Mouse (Mus musculus) kidney, postnatal 0 days (tissue): ENCODE measurements around the gene Atp1a1. TPM values are rescaled to one million over a fixed set of nuclear protein-coding genes. Genes with fewer than 3 reads are reported as not detected.

Experiments
- ATAC-seq: fragments of 200-750 bp; cut with Nextera tagmentation; replicated peaks from 2 replicates; pipeline ENCODE4 v1.8.0; 2017; ENCODE audit warnings: low read depth, moderate number of reproducible peaks, moderate TSS enrichment, moderate library complexity; ENCODE audit not compliant: low FRiP score
- DNase-seq: peaks from one replicate; pipeline ENCODE4 v3.0.0-alpha.2; 2016; ENCODE audit warnings: low spot score
- H3K27ac ChIP-seq: fragments of 300-500 bp; sonication (generic); 2 replicates; pipeline ENCODE4 v1.5.1; 2014; ENCODE audit warnings: mild to moderate bottlenecking
- H3K27me3 ChIP-seq: fragments of 300-500 bp; sonication (generic); 2 replicates; pipeline ENCODE4 v1.6.1; 2014; ENCODE audit warnings: low read length, mixed read lengths; ENCODE audit not compliant: insufficient read depth
- H3K36me3 ChIP-seq: fragments of 300-500 bp; sonication (generic); 2 replicates; pipeline ENCODE4 v1.6.1; 2014; ENCODE audit warnings: low read length, mixed read lengths; ENCODE audit not compliant: insufficient read depth
- H3K4me1 ChIP-seq: fragments of 300-500 bp; sonication (generic); replicated peaks from 2 replicates; pipeline ENCODE4 v1.6.1; 2014; ENCODE audit warnings: antibody characterized with exemption, low read length, mixed read lengths; ENCODE audit not compliant: insufficient read depth
- H3K4me2 ChIP-seq: fragments of 300-500 bp; sonication (generic); 2 replicates; pipeline ENCODE4 v1.6.1; 2014; ENCODE audit warnings: mild to moderate bottlenecking, low read length, moderate library complexity, mixed read lengths
- H3K4me3 ChIP-seq: fragments of 300-500 bp; sonication (generic); replicated peaks from 2 replicates; pipeline ENCODE4 v1.5.1; 2014; ENCODE audit warnings: low read depth, low read length
- H3K9ac ChIP-seq: fragments of 300-500 bp; sonication (generic); 2 replicates; pipeline ENCODE4 v1.6.1; 2014; ENCODE audit warnings: low read depth, low read length
- H3K9me3 ChIP-seq: fragments of 300-500 bp; sonication (generic); replicated peaks from 2 replicates; pipeline ENCODE4 v1.6.1; 2016; ENCODE audit warnings: low read length, inconsistent platforms, mixed read lengths
- CTCF ChIP-seq: IDR thresholded peaks from 2 replicates; pipeline ENCODE4 v1.5.1; 2016; ENCODE audit warnings: antibody characterized with exemption, low read depth, mild to moderate bottlenecking, moderate library complexity
- WGBS: fragments of 180-500 bp; shearing (Covaris S2); extraction: QIAGEN DNeasy Blood & Tissue Kit; methylation state at CpG from one replicate; pipeline ENCODE4 v1.1.7; 2014; 5-methylcytosine and 5-hydroxymethylcytosine counted together
- polyA plus RNA-seq: library from polyadenylated mRNA; unstranded; fragments of >200 nt; fragmentation: Nextera tagmentation; extraction: Ambion mirVana; gene quantifications from 2 replicates; pipeline ENCODE4 v1.2.1, GENCODE M21; 2015

The Atp1a1 gene
- polyA plus RNA-seq, 1 experiment from 2014 or later = 809 TPM

DNA sequence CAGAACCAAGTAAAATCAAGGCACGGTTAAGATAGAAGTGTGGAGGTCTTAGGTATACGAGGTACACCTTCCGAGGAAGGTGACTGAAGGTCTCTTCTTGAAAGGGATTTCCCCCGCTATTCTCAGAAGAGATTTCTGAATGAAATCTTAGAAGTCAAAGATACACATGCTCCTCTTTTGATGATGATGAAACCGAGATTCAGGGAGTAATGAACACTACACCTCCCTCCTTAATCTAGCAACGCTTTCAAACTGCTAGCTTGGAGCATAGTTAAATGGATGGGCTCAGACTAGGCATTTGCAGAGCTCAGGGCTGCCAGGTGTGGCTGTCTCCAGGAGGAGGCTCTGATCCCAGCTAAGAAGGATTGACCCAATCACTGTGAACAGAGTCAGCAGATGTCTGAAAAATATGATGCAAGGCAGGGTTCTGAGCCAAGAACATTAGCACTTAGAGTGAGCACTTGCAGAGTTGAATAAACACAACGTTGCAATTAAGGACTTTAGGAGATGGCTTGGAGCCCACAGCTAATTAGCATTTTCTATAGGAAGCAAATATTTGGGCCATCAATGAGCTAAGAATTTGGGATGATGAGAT is 2.5 kb upstream of the Atp1a1 start:
- ATAC-seq (no peak), DNase-seq (no peak)
- Histone ChIP-seq H3K4me3 (no peak overlapping the region), H3K27me3 (no peaks in the 10 kb centered on the region), H3K4me2 (no peak overlapping the region), H3K36me3 (no peaks in the 10 kb centered on the region), H3K9ac (no peak overlapping the region), H3K9me3 (no peaks in the 10 kb centered on the region), H3K27ac (no peak overlapping the region), H3K4me1 (peaks cover under 1% of the 10 kb centered on the region; the same call in 1 of the 2 replicates)
- WGBS = 73% methylated on average over 7 of the region's 7 CpGs
- TF ChIP-seq CTCF = no peak; the same call in 1 of the 2 replicates

DNA sequence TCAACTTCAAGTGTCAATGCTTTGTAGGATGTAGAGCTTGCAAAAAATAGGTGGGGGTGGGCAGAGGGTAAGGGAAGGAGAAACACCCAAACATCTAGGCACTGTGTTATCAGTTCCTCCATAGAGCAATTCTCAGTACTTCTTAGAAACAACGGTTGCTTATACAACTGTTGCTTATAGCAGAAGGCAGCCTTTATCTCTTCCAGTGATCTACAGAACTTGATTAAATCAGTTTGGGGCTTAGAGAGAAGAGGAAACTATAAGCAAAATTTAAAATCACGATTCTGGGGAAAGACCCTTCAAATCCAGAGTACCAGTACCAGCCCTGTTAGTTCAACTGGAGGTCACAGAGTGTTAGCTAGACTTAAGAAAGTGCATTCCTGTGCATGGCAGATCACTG is 1.2 kb upstream of the Atp1a1 start:
- Histone ChIP-seq H3K4me2 (peak overlapping the region; percentile 70; the same call in 1 of the 2 replicates), H3K4me1 (peaks cover 7% of the 10 kb centered on the region; the same call in 1 of the 2 replicates), H3K9ac (no peak overlapping the region), H3K9me3 (no peaks in the 10 kb centered on the region), H3K4me3 (no peak overlapping the region), H3K27me3 (no peaks in the 10 kb centered on the region), H3K36me3 (no peaks in the 10 kb centered on the region), H3K27ac (no peak overlapping the region)
- peak; percentile 2; the same call in 1 of the 2 replicates for TF ChIP-seq CTCF
- DNase-seq = no peak
- 57% methylated on average over 2 of the region's 2 CpGs for whole genome bisulfite sequencing
- ATAC-seq = no peak

DNA sequence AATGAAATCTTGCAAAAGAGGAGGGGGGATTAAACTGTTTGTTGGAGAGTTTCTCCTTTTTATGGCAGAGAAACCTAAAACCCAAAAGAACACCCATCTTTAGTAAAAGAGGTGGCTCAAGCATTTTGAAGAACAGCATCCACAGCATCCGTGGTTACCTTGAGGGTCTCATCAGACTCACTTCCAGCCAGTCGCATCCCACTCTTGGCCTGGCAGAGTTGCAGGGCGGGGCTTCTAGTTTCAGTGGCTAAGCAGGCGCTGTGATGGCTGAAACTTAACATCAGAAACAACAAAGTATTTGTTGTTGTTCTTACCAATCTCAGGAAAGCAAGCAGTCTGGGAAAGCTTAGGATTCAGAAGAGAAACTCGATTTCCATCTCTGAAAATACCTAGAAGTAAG is 807 bp upstream of the Atp1a1 start:
- H3K36me3 ChIP-seq = no peaks in the 10 kb centered on the region
- WGBS = 20% methylated on average over 5 of the region's 5 CpGs
- no peak for DNase-seq
- H3K27ac ChIP-seq = peak overlapping the region; percentile 99; the same call in 1 of the 2 replicates
- H3K4me3 ChIP-seq = peak overlapping the region; percentile 80
- H3K27me3 ChIP-seq = no peaks in the 10 kb centered on the region
- H3K4me2 ChIP-seq = peak overlapping the region; percentile 70
- no peaks in the 10 kb centered on the region for H3K9me3 ChIP-seq
- no peak for ATAC-seq
- peaks cover 11% of the 10 kb centered on the region; the same call in 1 of the 2 replicates for H3K4me1 ChIP-seq
- peak overlapping the region; percentile 95; the same call in 1 of the 2 replicates for H3K9ac ChIP-seq
- TF ChIP-seq CTCF = no peak

DNA sequence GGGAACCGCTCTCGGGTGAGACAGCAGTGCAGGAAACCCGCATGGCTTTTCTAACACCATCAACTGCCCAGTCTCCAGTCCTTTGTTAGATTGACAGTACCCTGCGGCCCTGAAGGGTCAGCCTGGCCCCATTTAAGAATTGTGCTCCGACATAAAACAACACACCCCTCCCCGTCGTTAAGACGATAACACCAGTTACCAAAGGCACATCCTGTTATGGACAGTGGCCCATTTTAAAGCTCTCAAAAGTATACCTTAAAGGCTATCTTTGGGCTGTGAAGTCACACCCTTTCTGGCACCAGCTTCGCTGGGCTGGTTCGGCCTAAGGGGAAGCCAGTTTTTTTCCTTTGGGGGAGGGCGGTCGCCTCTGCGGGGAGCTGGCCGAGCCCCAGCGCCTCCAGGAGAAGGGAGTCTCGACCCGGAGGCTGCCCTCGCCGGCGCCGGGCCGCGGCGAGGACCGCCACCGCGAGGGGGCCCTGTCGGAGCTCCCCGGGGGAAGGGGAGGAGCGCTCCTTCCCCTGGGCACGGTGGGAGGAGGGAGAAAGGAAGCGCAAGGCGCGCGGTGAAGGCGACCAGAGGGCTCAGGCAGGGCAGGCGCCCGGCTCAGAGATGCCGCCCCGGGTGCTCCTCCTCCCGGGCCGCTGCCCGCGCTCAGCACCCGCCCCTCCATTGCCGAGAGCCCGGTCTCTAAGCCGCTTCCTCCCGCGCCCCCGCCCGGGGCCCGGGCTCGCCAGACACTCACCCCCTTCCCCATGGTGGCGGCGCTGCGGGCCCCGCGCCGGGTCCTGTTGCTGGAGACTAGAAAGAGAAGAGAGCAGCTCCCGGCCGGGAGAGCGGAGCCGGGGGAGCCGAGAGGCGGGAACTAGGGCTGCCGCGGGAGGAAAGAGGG is 579 bp downstream of the Atp1a1 start:
- H3K9me3 ChIP-seq = no peaks in the 10 kb centered on the region
- H3K4me1 ChIP-seq = peaks cover 23% of the 10 kb centered on the region
- peak; percentile 91 for DNase-seq
- no peaks in the 10 kb centered on the region for H3K27me3 ChIP-seq
- peak; percentile 71 for ATAC-seq
- no peaks in the 10 kb centered on the region for H3K36me3 ChIP-seq
- peak overlapping the region; percentile 95 for H3K9ac ChIP-seq
- peak overlapping the region; percentile 80 for H3K4me3 ChIP-seq
- peak overlapping the region; percentile 99 for H3K27ac ChIP-seq
- WGBS = under 1% methylated on average over 52 of the region's 68 CpGs
- peak overlapping the region; percentile 70 for H3K4me2 ChIP-seq
- peak; percentile 70 for TF ChIP-seq CTCF

DNA sequence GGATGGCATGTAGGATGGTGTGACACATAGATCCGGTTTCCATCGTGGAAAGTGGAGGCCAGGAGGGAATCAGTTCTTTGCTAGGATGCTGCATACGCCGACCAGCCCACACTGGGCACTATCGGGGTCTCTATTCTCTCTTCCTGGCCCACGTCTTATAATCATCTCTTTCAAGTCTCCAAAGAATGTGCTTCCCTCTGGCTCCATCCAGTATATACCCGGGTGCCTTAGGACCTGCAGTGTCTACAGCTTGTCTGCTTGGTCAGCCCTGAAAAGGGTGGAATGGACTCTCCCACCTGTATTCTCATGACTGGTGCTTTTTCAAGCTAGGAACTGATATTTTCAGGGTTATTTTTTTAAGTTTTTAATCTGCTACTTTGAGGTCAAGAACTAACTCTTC is 1.3 kb downstream of the Atp1a1 start:
- Histone ChIP-seq H3K4me3 (peak overlapping the region; percentile 80), H3K27ac (peak overlapping the region; percentile 99), H3K36me3 (no peaks in the 10 kb centered on the region), H3K9me3 (no peaks in the 10 kb centered on the region), H3K4me1 (peaks cover 25% of the 10 kb centered on the region), H3K27me3 (no peaks in the 10 kb centered on the region), H3K4me2 (peak overlapping the region; percentile 70), H3K9ac (peak overlapping the region; percentile 95)
- WGBS = 28% methylated on average over 7 of the region's 7 CpGs
- TF ChIP-seq CTCF = no peak
- ATAC-seq (no peak), DNase-seq (no peak)

DNA sequence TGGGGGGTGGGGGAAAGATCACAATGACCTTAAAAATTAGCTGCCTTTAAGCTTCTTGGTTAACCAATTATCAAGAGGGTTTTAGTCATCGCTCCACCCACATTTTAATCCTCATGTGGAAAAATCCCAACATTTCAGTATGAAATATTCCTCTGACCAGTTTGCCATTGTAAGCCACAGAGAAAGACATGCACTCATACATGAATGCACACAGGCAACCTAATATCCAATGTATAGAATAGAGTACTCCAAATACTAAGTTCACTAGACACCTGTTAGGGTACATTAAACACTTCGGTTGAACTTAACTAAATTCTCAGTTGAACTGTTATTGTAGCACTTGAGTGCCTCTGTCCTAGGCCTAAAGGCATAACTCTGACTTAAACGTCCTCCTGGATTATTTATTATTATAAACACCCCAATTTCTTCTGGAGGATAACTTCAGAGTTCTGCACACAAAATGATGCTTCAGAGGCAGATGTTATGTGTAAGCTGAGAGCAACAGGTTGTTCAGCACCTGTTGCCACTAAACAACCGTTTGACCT is 1.9 kb downstream of the Atp1a1 start:
- no peak for TF ChIP-seq CTCF
- ATAC-seq = no peak
- peak overlapping the region; percentile 80 for H3K4me3 ChIP-seq
- peak overlapping the region; percentile 95 for H3K9ac ChIP-seq
- H3K27ac ChIP-seq = peak overlapping the region; percentile 99
- H3K27me3 ChIP-seq = no peaks in the 10 kb centered on the region
- peak overlapping the region; percentile 70 for H3K4me2 ChIP-seq
- H3K4me1 ChIP-seq = peaks cover 28% of the 10 kb centered on the region
- no peak for DNase-seq
- H3K9me3 ChIP-seq = no peaks in the 10 kb centered on the region
- H3K36me3 ChIP-seq = no peaks in the 10 kb centered on the region
- 43% methylated on average over 4 of the region's 4 CpGs for WGBS
